Mouse (Mus musculus): ENCODE measurements around the gene Trim14.
"Not testable (repeated sequence)": the region's sequence is repeated elsewhere in the genome, so short reads cannot be mapped to it uniquely, and the experiment has no call there.

Gene Trim14

DNA sequence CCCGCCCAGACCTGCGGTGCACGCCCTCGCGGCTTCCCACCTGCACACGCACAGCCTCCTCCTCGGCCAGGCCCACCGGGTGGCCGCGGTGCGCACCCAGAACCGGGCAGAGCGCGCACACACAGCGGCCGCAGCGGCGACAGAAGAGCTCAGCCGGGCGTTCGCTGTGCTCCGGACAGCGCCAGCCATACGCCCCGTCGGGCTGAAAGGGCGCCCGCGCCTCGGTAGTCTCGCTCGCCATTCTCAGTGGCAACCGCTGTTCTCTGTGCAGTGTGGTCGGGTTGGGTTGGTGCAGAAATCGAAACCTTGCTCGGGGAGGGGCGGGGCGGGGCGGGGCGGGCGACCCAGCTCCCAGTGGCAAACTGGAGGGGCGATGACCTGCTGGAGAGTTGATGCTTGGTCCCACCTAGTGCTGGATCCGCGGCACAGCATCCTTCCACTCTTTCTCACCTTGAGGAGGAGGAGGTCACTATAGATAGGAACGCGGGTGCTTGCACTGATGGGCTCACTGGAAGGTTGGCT, at the start of gene Trim14:
Gene Trim14, minus strand, starts transcription at position 302 of the 522 bp plus-strand sequence.
- ChIA-PET POLR2A (interaction anchor here in 3 of 4 experiments (0.6 to 2.0 kb wide), 7 partner anchors 8 to 238 kb away, joined by 3 to 6 read pairs (median 3); partner anchors contain the start of gene Trmo (in 1 of the 3)), CTCF (interaction anchor here (0.6 to 2.9 kb wide), 16 partner anchors 8 to 192 kb away, joined by 3 to 9 read pairs (median 4); no protein-coding TSS in a partner anchor)

DNA sequence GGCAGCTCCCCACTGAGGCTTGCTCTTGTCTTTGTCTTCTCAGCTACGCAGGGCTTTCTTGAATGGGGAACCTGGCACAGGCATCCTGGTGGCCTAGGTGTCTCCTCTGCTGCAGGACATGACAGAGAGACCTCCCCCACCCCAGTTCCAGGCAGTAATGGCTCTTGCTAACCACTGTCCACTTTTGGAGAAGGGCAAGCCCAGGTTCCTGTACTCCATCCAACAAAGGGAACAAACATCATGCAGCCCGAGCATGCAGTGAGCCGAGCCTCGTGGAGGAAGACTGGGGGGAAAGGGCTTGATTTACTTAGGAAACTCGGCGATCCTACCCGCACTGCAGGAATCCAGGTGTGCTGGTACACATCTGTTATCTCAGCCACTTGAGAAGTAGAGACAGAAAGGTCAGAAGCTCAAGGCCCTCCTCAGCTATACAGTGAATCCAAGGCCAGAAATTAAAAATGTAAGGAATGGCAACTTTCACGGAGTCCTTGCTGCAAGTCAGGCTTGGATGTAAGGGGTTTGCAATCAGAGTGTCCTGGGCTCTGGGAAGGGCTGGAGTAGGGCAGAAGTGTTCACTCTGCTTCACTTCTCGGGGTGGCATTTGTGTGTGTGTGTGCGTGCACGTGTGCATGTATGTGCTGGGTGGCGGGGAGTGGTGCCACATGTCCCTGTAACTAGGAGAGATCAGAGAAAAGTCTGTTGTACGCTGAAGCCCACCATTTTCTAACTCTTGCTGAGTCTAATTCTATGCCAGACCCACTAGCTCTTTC, 49.3 kb upstream of the Trim14 start:
- POLR2A ChIA-PET, result interaction anchor here in 2 of 4 experiments (0.6 to 0.8 kb wide), 2 partner anchors 10 to 104 kb away, joined by 3 to 4 read pairs; no protein-coding TSS in a partner anchor
- CTCF ChIA-PET, result interaction anchor here in 2 of 4 experiments (0.6 to 1.0 kb wide), 2 partner anchors 17 to 81 kb away, joined by 4 to 7 read pairs; partner anchors contain the start of gene Coro2a (in 1 of the 2)

DNA sequence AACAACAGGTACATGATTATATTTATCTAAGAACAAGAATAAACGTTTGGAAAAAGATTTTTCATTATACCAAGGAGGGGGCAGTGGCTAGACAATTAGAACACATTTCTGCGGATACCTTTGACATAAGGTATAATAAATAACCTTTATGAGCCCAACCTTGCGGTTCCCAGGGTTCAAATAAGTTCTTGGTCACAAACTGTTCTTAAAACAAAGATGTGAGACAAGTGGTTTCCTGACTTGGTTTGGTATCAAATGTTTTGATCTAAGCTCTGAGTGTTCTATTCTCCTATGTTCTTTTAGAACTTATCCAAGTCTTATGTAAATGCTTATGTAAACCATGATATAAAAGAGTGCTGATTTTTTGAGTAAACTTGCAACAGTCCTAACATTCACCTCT, 48.6 kb upstream of the Trim14 start:
- POLR2A ChIA-PET, result interaction anchor here in 1 of 4 experiments (0.8 kb wide), 1 partner anchor 10 kb away, joined by 3 read pairs; no protein-coding TSS in a partner anchor
- CTCF ChIA-PET, result not testable (repeated sequence)

DNA sequence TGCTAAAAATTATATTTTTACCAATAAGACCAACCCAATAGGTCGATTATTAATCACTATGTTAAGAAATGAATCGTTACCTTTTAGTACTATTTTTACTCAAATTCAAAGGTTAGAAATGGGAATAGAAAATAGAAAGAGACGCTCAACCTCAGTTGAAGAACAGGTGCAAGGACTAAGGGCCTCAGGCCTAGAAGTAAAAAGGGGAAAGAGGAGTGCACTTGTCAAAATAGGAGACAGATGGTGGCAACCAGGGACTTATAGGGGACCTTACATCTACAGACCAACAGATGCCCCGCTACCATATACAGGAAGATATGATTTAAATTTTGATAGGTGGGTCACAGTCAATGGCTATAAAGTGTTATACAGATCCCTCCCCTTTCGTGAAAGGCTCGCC, 48.1 kb upstream of the Trim14 start:
- POLR2A ChIA-PET, CTCF ChIA-PET: not testable (repeated sequence)

DNA sequence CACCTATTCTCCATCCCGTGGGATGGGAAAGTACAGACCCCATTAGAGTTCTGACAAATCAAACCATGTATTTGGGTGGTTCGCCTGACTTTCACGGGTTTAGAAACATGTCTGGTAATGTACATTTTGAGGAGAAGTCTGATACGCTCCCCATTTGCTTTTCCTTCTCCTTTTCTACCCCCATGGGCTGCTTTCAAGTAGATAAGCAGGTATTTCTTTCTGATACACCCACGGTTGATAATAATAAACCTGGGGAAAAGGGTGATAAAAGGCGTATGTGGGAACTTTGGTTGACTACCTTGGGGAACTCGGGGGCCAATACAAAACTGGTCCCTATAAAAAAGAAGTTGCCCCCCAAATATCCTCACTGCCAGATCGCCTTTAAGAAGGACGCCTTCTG, 46.1 kb upstream of the Trim14 start:
- POLR2A ChIA-PET, CTCF ChIA-PET: not testable (repeated sequence)

DNA sequence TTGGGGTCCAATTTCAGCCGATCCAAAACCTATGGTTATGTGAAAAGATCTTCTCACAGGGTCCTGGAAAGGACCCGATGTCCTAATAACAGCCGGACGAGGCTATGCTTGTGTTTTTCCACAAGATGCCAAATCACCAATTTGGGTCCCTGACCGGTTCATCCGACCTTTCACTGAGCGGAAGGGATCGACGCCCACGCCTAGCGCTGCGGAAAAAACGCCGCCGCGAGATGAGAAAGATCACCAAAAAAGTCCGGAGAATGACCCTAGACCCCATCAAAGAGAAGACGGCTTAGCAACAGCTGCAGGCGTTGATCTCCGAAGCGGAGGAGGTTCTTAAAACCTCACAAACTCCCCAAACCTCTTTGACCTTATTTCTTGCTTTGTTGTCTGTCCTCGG, 45.6 kb upstream of the Trim14 start:
- POLR2A ChIA-PET, CTCF ChIA-PET: not testable (repeated sequence)

DNA sequence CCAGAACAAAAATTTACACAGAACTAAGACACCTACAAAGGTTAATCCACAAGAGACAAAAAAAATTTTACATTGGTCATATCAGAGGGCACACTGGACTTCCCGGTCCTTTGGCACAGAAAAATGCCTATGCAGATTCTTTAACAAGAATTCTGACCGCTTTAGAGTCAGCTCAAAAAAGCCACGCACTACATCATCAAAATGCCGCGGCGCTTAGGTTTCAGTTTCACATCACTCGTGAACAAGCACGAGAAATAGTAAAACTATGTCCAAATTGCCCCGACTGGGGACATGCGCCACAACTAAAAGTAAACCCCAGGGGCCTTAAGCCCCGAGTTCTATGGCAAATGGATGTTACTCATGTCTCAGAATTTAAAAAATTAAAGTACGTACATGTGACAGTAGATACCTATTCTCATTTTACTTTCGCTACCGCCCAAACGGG, 44.9 kb upstream of the Trim14 start:
- CTCF ChIA-PET, POLR2A ChIA-PET: not testable (repeated sequence)

DNA sequence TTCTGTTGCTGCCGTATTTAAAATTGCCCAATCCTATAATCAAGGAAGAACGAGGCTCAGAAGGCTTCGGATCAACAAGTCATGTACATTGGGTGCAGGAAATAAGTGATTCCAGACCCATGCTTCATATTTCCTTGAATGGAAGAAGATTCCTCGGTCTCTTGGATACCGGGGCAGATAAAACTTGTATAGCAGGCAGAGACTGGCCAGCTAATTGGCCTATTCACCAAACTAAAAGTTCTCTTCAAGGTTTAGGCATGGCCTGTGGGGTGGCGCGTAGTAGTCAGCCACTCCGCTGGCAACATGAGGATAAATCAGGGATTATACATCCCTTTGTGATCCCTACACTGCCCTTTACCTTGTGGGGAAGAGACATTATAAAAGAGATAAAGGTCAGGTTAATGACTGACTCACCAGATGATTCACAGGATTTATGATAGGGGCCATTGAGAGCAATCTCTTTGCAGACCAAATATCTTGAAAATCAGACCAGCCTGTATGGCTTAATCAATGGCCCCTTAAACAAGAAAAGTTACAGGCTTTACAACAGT, 42.9 kb upstream of the Trim14 start:
- CTCF ChIA-PET, POLR2A ChIA-PET: not testable (repeated sequence)

DNA sequence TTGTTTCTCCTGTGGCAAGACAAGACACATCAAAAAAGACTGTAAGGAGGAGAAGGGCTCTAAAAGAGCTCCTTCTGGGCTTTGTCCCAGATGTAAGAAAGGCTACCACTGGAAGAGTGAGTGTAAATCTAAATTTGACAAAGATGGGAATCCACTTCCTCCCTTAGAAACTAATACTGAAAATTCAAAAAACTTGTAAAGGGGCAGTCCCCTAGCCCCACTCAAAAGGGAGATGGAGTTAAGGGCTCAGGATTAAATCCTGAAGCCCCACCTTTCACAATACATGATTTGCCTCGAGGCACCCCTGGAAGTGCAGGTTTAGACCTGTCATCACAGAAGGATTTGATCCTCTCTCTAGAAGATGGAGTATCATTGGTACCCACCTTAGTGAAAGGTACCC, 42.3 kb upstream of the Trim14 start:
- POLR2A ChIA-PET, result no interaction called here

DNA sequence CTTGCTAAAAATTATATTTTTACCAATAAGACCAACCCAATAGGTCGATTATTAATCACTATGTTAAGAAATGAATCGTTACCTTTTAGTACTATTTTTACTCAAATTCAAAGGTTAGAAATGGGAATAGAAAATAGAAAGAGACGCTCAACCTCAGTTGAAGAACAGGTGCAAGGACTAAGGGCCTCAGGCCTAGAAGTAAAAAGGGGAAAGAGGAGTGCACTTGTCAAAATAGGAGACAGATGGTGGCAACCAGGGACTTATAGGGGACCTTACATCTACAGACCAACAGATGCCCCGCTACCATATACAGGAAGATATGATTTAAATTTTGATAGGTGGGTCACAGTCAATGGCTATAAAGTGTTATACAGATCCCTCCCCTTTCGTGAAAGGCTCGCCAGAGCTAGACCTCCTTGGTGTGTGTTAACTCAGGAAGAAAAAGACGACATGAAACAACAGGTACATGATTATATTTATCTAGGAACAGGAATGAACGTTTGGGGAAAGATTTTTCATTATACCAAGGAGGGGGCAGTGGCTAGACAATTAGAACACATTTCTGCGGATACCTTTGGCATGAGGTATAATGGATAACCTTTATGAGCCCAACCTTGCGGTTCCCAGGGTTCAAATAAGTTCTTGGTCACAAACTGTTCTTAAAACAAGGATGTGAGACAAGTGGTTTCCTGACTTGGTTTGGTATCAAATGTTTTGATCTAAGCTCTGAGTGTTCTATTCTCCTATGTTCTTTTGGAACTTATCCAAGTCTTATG, 39.8 kb upstream of the Trim14 start:
- CTCF ChIA-PET, result not testable (repeated sequence)
- POLR2A ChIA-PET, result interaction anchor here in 1 of 4 experiments (1.1 kb wide), 1 partner anchor 9 kb away, joined by 3 read pairs; no protein-coding TSS in a partner anchor

More for the DNA sequence above, 42.3 kb upstream of the Trim14 start:
- CTCF ChIA-PET, result no interaction called here

DNA sequence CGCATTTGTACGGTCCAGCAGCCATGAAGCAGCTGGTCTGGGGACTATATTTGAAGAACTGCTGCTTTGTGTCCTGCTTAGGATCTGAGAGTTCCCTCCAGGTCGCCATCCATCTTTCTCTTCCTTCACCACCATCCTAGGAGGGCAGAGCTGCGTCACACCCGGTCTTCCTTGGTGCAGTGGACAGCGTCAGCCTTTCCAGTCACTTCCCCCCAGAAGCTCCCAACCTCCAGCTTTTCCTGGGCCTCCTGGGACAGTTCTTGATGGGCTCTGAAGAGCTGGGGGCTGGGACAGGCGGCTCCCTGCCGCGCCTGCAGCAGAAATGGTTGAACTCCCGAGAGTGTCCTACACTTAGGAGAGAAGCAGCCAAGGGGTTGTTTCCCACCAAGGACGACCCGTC, 38.9 kb upstream of the Trim14 start:
- ChIA-PET CTCF (interaction anchor here in 1 of 4 experiments (2.3 kb wide), 1 partner anchor 67 kb away, joined by 5 read pairs; no protein-coding TSS in a partner anchor), POLR2A (interaction anchor here in 2 of 4 experiments (0.7 to 1.1 kb wide), 2 partner anchors 10 to 21 kb away, joined by 3 to 4 read pairs; no protein-coding TSS in a partner anchor)

DNA sequence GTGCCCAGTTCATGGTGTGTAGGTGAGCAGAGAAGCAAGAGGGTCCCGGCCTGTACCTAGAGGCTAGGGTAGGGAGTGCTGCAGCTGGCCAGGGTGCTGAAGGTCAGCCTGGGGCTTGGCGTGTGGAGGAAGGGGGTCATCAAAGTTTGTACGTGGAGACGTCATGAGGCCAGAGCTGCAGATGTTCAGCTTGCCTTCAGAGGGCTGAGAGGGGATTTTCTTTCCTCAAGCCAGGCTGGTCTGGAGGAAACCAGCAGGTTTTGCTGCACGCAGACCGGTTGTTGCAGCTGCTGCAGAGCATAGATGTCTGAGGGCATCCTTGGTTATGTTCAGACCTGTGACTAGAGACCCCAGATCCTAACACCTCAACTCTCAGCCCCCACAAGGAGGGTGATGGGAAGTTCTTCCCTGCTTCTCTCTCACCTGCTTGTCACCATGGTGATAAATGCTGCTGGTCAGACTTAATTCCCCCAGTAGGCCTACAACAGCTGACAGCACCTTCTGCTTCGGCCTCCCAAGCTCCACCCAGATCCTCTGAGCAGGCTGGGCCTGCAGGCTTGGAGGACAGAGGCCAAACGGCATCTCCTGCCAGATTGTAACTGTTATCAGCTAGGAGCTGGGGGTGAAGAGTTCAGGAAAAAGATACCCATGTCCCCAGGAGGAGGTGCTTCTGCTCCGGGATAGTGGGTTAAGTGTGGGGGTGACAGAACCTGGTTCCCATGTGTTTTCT, 38.2 kb upstream of the Trim14 start:
- POLR2A ChIA-PET, result interaction anchor here in 2 of 4 experiments (0.7 to 1.1 kb wide), 2 partner anchors 11 to 20 kb away, joined by 3 to 4 read pairs; no protein-coding TSS in a partner anchor
- CTCF ChIA-PET, result interaction anchor here in 1 of 4 experiments (2.3 kb wide), 1 partner anchor 66 kb away, joined by 5 read pairs; no protein-coding TSS in a partner anchor

DNA sequence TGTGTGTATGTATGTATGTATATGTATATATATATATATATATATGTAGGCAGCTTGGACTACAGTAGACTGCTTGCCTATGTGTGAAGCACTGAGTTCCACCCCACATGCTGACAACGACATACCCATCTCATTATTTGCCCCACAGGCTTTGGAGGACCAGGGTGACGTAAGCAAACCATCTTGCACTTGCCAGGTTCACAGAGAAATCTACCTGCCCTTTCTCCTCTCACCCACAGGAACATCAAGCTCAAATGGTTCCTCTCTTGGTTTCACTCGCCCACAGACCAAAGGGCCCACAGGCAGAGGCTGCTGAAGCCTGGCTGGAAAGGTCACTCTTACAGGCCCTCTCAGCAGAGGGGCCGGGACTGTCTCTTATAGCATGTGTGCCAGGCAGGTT, 36.7 kb upstream of the Trim14 start:
- ChIA-PET CTCF (no interaction called here), POLR2A (no interaction called here)

DNA sequence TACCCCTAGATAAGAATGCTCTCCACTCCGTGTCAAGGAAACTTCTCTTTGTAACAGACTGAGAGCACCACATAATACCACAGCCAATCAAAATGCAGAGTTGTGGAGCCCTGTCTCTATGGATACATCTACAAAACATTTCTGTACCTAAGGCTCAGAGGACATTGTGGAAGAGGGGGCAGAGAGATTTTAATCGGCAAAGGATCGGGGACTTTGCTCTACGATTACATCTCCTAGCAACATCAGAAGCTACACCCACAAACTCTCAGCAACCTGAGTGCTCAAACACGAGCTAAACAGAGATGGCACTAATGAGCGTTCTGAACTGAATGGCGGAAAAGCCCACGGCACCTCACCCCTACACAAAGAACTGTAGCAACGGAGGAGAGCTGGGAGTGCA, 35.8 kb upstream of the Trim14 start:
- CTCF ChIA-PET, result interaction anchor here in 1 of 4 experiments (0.6 kb wide), 1 partner anchor 31 kb away, joined by 4 read pairs; no protein-coding TSS in a partner anchor
- POLR2A ChIA-PET, result interaction anchor here in 1 of 4 experiments (0.6 kb wide), 1 partner anchor 247 kb away, joined by 3 read pairs; no protein-coding TSS in a partner anchor

DNA sequence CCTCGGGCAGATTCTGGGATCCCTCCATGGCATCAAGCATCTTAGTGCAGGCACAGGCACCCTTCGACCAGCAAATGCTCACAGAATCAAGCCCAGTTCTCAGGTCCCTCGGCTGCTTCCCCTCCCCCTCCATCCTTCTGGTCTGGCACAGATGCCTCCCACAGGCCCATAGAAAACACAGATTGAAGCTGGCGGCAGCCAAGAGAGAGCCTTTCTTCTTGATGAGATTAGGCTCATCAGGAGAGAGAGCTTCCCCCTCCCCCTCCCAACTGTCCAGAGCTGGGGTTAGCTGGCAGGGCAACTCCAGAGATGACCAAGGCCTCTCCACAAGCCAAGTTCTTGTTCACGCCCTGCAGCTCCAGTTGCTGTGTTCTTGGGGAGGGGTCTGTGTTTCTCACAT, 33.7 kb upstream of the Trim14 start:
- CTCF ChIA-PET, result interaction anchor here (0.6 to 0.7 kb wide), 4 partner anchors 25 to 933 kb away, joined by 3 to 5 read pairs (median 4); no protein-coding TSS in a partner anchor

DNA sequence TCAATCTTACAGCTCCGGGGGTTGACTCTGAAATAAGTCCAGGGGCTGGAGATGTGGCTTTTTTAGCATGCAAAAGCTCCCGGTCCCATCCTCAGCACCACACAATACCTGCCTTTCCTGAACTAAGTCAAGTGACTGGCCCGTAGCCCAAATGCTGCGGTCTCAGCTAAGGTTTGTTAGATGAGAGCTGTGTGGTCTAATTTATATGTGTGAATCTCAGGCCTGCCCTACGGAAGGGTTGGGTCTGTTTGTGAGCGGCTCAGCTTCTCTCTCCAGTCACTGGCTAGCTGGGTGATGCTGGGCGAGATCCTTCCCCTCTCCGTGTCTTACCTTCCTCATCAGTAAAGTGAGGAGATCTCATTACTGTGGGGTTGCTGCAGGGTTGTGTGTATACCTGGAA, 32.2 kb upstream of the Trim14 start:
- ChIA-PET POLR2A (no interaction called here), CTCF (interaction anchor here in 1 of 4 experiments (0.6 kb wide), 1 partner anchor 20 kb away, joined by 3 read pairs; no protein-coding TSS in a partner anchor)

More for the DNA sequence above, 33.7 kb upstream of the Trim14 start:
- POLR2A ChIA-PET, result interaction anchor here in 2 of 4 experiments (0.6 to 1.0 kb wide), 3 partner anchors 22 to 640 kb away, joined by 3 to 4 read pairs (median 4); no protein-coding TSS in a partner anchor

DNA sequence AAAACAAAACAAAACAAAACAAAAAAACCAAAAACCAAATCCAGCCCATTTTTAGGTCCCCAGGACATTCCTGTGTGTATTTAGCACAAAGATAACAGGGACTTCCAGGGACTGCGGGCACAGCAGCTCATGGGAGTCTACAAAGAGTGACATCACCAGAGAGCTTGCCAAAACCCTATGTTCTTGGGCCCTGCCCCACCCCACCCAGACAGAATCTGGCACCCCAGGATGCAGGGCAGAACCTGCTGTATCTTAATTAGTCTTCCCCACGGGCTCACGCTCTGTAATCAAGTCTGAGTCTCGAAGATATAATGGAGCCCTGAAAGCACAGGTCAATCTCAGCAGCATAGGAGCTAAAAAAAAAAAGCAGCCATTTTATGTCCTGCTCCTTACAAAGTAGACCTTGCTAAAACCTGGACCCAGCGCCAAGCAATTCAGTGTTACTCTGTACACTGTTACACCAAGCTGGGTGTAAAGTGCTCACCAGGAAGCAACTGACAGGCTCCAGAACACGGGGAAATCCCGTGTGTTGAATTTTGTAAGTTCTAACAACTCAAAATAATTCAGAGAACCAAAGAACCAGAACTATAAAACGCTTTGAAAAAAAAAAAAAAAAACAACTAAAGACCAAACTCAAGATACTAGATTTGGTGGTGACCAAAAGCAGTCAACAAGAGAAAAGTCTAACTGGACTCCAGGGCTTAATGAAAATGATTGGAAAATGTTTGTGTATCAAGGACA, 31.2 kb upstream of the Trim14 start:
- CTCF ChIA-PET, result interaction anchor here in 1 of 4 experiments (0.6 kb wide), 1 partner anchor 22 kb away, joined by 3 read pairs; no protein-coding TSS in a partner anchor

More for the DNA sequence above, 31.2 kb upstream of the Trim14 start:
- POLR2A ChIA-PET, result no interaction called here

Data from embryonic stem cell, embryonic (primary cell).